In the genomic region with DNA sequence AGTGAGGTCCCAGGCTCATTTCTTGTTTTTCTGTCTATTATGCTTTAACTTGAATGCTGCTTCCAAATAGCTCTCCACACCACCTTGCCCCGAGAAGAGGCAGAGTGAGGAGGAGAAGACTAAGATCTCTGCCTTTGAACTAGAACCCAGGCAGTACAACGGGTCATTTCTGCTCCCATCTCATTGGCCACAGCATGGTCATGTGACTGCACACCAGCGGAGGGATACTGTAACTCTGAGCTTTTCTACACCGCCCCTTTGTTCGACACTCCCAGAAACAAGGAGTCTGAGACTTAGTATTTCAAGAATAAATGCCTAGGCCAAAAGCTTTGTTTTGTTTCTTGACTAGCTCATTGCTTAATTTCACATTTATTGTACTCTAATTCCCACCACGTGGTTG, we compare ENCODE assay signal across 25 mouse cellular contexts.
"Had no signal": no experiment of that assay in that cellular context is flagged by ENCODE, and none has a peak within 500 bp of the region (broad histone marks: within the 10 kb centered on the region; RNA-seq: fewer than 3 reads in every experiment).

No protein-coding gene starts in this region.

- H3K4me1 ChIP-seq: heart, embryonic 10.5 days; heart, embryonic 12.5 days; intestine, embryonic 15.5 days; liver, embryonic 12.5 days had no signal

- H3K27me3 ChIP-seq: intestine, embryonic 15.5 days; limb, embryonic 15.5 days; liver, embryonic 12.5 days had no signal

- H3K27ac ChIP-seq: heart, adult 2 months; heart, embryonic 10.5 days; hindbrain, embryonic 10.5 days; hindbrain, embryonic 12.5 days; hindbrain, embryonic 14.5 days; intestine, embryonic 15.5 days; kidney, postnatal 0 days; limb, embryonic 13.5 days; limb, embryonic 15.5 days; liver, embryonic 12.5 days; liver, embryonic 14.5 days had no signal

- H3K4me2 ChIP-seq: heart, embryonic 12.5 days; hindbrain, embryonic 12.5 days; hindbrain, embryonic 14.5 days; intestine, embryonic 15.5 days; limb, embryonic 13.5 days; limb, embryonic 15.5 days; liver, embryonic 12.5 days had no signal

- H3K36me3 ChIP-seq: heart, embryonic 10.5 days; heart, embryonic 12.5 days; hindbrain, embryonic 10.5 days; hindbrain, embryonic 12.5 days; intestine, embryonic 15.5 days; limb, embryonic 13.5 days; limb, embryonic 15.5 days; liver, embryonic 12.5 days had no signal

- H3K9me3 ChIP-seq: heart, embryonic 10.5 days; heart, embryonic 12.5 days; hindbrain, embryonic 10.5 days; hindbrain, embryonic 12.5 days; intestine, embryonic 15.5 days; limb, embryonic 13.5 days; limb, embryonic 15.5 days; liver, embryonic 12.5 days had no signal

- H3K9ac ChIP-seq: heart, embryonic 12.5 days; hindbrain, embryonic 12.5 days; hindbrain, embryonic 14.5 days; intestine, embryonic 15.5 days; limb, embryonic 13.5 days; limb, embryonic 15.5 days; liver, embryonic 12.5 days; liver, embryonic 14.5 days had no signal

- ATAC-seq: hindbrain, embryonic 16.5 days; inflammation-experienced regulatory T-cells, adult 6 months; intestine, embryonic 15.5 days; intestine, postnatal 0 days; liver, embryonic 12.5 days had no signal

- DNase-seq: gastrocnemius, postnatal 25 days; heart, adult 2 months; heart, postnatal 10 days; heart, postnatal 4 days; kidney, adult 18-20 months; kidney, adult 8-10 months; kidney, postnatal 14 days; kidney, postnatal 36 days; layer of hippocampus, adult 9-11 months; layer of hippocampus, postnatal 36 days; left cerebral cortex, postnatal 4 days had no signal

- H3K4me3 ChIP-seq: heart, adult 2 months; heart, embryonic 10.5 days; heart, embryonic 12.5 days; hindbrain, embryonic 10.5 days; hindbrain, embryonic 12.5 days; intestine, embryonic 15.5 days; limb, embryonic 13.5 days; limb, embryonic 15.5 days; liver, embryonic 12.5 days had no signal
